Mouse (Mus musculus) cerebellum, postnatal 25 days (tissue): ENCODE measurements around the gene Plin3.
"Not testable (repeated sequence)": the region's sequence is repeated elsewhere in the genome, so short reads cannot be mapped to it uniquely, and the experiment has no call there.

ENCODE experiments used
- DNase-seq, 2 experiments: peaks; one replicate each; pipeline ENCODE4 v3.0.0; 2021; ENCODE audit warnings: mixed read lengths in 2 of 2

Plin3 gene

GRCm38 (mm10) chr17:56273482-56273881 is 19.2 kb downstream of the Plin3 start:
- DNase-seq = no peak

GRCm38 (mm10) chr17:56272644-56273043 is 20.0 kb downstream of the Plin3 start:
- no peak for DNase-seq

- no peak for DNase-seq
These were observed 20.9 kb downstream of the Plin3 start for GRCm38 (mm10) chr17:56271609-56272253.

- DNase-seq = peak in 1 of 2 experiments; percentile 15
These were observed 22.9 kb downstream of the Plin3 start for GRCm38 (mm10) chr17:56269741-56270140.

- peak; percentile 66 to 76 for DNase-seq
These were observed 23.5 kb downstream of the Plin3 start for GRCm38 (mm10) chr17:56269153-56269630.

GRCm38 (mm10) chr17:56266271-56266670 is 26.4 kb downstream of the Plin3 start:
- DNase-seq = no peak

- no peak for DNase-seq
These were observed 26.8 kb downstream of the Plin3 start for GRCm38 (mm10) chr17:56265869-56266268.

- no peak for DNase-seq
These were observed 27.7 kb downstream of the Plin3 start for GRCm38 (mm10) chr17:56265011-56265410.

GRCm38 (mm10) chr17:56264020-56264419 is 28.7 kb downstream of the Plin3 start:
- DNase-seq = peak; percentile 80 to 89

GRCm38 (mm10) chr17:56262645-56263094 is 30.0 kb downstream of the Plin3 start:
- no peak for DNase-seq

- no peak for DNase-seq
These were observed 31.5 kb downstream of the Plin3 start for GRCm38 (mm10) chr17:56261166-56261565.

GRCm38 (mm10) chr17:56259301-56260037 is 33.2 kb downstream of the Plin3 start:
- DNase-seq = no peak

GRCm38 (mm10) chr17:56258812-56259211 is 33.9 kb downstream of the Plin3 start:
- not testable (repeated sequence) for DNase-seq

GRCm38 (mm10) chr17:56258269-56258668 is 34.4 kb downstream of the Plin3 start:
- not testable (repeated sequence) for DNase-seq

GRCm38 (mm10) chr17:56257181-56257894 is 35.3 kb downstream of the Plin3 start:
- peak; percentile 59 to 62 for DNase-seq

GRCm38 (mm10) chr17:56256239-56256881 is 36.3 kb downstream of the Plin3 start, which contains the start of gene Fem1a:
TSS of gene Fem1a (plus strand) at chr17:56256810.
- DNase-seq = peak; percentile 92

- DNase-seq = peak; percentile 98 to 100
These were observed 36.8 kb downstream of the Plin3 start for GRCm38 (mm10) chr17:56255863-56256238.

GRCm38 (mm10) chr17:56255429-56255828 is 37.2 kb downstream of the Plin3 start:
- peak in 1 of 2 experiments; percentile 71 for DNase-seq

GRCm38 (mm10) chr17:56254695-56255094 is 38.0 kb downstream of the Plin3 start:
- DNase-seq = peak in 1 of 2 experiments; percentile 27

- DNase-seq = peak; percentile 71 to 85
These were observed 41.4 kb downstream of the Plin3 start for GRCm38 (mm10) chr17:56251136-56251829.

- no peak for DNase-seq
These were observed 47.1 kb downstream of the Plin3 start for GRCm38 (mm10) chr17:56245608-56246007.
